Mouse (Mus musculus) mesoderm, embryonic 11.5 days (tissue): ENCODE data around the gene Fbxo48.

Experiments used
- DNase-seq: peaks from one replicate; pipeline ENCODE4 v3.0.0-alpha.2; 2012; ENCODE audit warnings: low read depth, low spot score

The Fbxo48 gene

DNA sequence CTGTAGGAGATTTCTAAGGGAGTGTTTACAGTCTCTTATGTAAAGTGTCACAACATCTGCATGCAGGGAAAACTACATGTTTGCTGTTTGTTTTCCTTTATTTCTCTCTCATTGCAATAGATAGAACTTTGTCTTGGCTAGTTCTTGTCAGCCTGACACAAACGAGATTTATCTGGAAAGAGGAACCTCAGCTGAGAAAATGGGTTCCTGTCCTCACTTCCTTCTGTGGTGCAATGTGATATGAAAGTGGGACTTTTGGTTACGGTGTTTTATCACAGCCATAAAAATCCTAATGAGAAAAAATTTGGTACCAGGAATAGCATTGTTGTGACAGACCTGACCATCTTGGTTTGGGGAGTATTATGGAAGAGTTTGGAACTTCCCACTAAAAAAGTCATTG lies 18.5 kb downstream of the Fbxo48 start:
- no peak for DNase-seq

DNA sequence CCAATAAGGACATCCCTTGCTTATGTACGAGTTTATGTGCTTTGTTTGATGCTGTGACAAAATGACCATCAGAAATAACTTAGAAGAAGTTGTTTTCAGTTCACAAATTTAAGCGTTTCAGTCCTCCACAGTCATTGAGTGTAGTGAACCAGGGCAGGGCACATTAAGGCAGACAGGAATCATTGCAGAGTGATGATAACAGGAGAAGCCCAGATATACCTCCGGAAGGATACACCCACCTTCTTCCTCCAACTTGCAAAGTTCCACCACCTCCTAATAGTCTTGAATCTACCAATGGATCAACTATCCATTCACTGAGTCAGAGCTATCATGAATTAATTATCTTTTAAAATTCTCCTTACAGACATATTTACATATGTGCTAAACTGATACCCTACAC lies 20.9 kb downstream of the Fbxo48 start:
- no peak for DNase-seq

DNA sequence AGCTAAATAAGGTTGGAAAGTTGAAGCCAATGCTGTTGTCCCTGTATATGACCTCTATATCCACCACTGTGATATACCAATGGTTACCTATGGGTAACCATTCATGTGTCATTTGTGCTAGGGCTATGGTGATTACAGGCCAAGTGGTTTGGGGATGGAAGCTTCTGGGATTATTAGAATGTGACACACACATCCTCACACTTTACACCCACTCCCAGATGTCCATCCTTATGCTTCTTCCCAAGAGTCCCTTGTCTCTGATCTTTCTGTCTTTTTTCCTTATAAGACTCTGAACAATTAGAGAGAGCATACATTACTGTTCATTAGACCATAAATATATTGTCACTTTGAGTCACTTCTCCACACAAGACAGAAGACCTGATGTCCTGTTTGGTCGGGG lies 21.9 kb downstream of the Fbxo48 start:
- no peak for DNase-seq

DNA sequence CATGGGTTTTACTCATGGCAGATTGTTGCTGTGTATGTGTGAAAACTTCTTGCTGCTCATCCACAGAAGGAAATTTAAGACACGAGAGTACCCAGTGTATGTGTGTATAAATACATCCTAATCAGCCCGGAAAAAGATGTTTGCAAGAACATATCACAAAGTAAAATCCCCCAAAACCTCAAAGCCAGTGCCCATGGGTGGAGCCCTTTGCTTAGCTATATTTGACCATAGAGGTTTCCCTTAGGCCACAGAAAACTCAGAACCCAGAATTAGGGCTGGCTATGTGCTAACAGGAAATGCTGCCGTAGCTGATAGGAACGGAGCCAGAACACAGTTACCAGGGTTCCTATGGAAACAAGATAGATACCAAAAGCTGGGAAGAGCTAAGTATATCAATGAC lies 25.8 kb downstream of the Fbxo48 start:
- DNase-seq: no peak

DNA sequence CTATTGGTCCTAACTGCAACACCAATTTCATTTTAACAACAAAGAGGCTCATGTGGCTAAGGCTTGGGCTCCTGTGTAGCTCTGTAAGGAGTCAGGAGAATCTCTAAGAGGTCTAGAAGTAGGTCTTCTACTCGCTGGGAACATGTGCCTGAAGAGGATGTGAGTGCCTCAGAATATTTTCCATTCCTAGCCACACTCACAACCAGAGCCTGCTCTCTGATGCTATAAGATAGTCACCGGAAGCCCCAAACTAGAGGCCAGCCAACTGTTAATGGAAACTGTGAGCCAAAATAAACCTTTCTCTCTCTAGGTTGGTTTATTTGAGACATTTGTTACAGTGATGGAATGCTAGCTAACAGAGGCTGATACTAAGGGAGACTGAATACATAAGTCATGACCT lies 26.4 kb downstream of the Fbxo48 start:
- DNase-seq: no peak

DNA sequence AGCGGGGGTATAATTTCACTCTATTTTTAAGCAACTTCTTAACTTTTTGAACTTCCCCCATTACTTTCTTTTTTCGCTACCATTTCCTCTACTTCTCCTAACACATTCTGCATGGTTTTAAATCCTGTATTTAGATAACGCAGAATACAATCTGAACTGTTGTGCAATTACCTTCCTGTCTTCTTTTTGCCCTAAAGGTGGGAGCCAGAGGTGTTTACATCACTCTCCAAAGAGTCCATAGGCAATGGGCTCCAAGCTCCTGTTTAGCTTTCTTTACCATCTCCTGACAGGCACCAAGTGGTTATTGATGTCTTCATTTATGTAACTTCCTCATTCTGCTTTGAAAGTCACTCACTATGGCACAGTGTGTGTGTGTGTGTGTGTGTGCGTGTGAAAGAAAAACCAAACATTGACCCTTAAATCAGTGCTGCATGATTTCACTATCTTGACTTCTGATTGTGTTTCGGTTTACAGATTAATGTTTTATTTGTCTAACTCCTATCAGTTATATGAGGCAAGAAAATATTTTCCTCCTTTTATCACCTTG lies 27.1 kb downstream of the Fbxo48 start:
- no peak for DNase-seq

DNA sequence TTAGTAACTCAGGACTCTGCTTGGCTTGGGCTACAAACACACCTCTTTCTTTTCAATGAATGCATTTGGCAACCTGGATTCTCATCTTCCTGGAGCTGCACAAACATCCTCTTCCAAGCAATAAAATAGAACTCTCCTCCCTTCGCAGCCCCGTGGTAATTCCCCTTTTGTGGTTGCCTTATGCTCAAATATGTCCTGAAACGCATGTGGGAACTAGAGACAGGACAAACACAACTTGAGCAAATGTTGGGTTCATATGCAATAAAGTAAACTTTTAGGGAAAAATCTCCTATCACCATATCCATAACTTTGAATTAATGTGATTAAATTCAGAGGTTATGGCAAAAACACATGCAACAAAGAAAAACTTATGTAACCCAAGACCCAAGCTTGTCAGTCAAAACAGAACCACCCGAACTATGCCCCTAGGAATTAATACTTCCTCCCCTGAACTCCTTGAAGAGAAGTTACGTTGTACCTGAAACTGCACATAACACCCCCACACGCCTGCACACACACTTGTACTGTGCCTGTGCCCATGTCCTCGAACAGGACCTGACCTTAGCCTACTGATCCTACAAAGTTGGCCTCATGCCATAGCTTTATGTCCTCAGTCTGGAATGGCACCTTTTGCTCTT lies 35.5 kb downstream of the Fbxo48 start:
- no peak for DNase-seq

DNA sequence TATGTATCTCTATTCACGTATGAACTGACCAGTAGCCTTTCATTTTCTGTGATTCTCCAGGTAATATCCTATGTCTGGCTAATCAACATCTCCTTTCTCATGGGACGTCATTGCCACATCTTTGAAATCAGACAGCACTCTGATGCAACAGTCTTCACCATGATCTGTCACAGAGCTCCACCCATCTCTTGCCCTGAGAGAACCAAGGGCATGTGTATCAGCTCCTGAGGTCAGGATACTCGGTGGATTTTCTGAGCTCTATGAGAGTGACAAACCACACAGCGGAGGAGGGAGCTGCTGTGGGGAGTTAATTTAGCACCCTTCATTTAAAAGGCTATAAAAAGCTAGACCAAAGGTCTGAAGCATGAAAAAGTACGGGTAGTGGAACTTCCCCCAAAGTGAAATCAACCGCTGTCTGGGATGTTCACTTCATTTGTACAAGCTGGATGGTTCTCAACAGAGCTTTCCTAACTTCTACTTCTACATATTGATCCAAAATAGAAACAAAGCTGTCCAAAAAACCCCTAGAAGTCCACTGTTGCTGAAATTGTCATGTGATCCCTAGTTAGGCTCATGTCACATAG lies 36.7 kb downstream of the Fbxo48 start:
- no peak for DNase-seq

DNA sequence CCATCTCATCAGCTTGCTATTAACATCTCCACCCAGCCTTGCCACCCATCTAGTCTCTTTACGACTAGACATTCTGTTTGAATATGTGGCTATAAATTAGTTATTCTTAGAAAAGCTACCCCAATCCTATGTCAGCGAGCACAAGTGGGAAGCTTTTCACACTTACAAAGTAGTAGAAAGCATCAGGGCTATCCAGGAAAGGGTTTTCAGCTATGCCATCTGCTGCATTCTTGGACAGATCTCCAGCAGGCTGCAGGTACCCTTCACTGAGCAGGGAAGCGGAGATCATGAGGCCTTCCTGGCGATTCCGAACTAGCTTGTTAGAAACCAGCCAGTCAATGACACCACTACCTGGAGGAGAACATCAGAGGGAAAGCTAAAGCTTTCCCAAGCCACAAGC lies 38.7 kb downstream of the Fbxo48 start:
- no peak for DNase-seq

DNA sequence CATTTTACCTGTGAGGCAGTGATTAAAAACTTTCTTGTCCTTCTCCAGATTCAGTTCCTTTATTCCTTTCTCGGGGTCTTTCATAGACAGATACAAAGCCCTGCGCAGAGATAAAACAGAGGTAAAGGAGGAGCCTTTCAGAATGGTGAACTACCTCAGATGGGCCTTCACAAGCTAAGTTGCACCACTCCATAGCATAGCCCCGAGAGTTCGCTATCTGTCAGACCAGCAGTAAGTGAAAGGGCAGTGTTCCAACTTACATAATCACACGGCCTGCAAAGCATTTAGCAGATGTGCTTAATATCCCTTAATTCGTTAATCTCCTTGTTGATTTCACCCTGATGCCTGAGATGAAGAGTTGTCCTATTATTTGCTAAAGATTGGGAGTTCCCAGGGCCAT lies 41.7 kb downstream of the Fbxo48 start:
- no peak for DNase-seq

DNA sequence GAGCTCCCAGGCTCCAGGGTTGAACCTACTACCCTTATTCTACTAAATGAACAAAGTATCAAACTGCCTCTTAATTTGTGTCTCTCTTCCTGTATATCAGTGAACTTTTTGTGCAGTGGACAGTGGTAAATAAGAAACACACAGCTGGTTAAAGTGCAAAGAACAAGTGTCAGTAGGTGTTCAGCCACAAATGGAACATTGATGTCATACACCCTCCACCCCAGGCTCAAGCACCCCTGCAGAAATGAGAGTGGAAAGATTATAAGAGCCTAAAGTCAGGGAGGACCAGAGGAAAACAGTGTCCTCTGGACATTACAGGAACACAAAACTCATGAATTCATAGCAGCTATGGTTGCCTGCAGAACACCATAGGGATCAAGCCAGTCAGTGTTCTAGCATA lies 45.6 kb downstream of the Fbxo48 start:
- DNase-seq: no peak

DNA sequence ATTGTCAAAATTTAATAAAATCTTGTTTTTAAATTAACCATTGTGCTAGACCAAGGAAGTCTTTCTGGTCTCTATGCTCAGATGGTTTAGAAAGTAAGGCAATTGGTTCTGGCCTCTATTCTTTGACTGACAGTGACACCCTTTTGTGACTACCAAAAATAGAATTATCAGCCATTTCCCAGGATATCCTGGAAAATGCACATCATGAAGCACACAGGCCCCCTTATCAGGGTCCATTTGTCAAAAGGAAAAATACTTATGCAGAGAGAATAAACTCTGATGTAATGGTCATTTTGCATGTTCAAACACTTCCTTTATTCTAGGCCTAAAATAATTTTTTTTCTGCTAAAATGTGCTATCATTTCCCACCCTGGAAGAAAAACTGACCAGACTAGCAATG lies 46.3 kb downstream of the Fbxo48 start:
- no peak for DNase-seq

DNA sequence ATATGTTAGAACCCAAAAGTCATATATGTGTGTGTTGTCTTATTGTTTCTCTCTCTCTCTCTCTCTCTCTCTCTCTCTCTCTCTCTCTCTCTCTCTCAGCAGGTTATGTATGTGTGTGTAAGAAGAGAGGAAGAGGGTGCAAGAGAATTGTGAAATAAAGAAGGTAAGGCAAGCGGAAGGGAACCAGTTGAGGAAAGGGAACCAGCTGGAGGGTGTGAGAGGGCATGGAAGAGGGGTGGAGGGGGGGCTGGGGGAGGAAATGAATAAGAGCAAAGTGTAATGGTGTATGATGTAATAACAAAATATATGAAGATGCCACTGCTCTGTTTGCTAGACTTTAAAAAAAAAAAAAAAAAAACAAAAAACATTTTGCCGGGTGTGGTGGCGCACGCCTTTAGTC lies 48.2 kb downstream of the Fbxo48 start:
- no peak for DNase-seq

DNA sequence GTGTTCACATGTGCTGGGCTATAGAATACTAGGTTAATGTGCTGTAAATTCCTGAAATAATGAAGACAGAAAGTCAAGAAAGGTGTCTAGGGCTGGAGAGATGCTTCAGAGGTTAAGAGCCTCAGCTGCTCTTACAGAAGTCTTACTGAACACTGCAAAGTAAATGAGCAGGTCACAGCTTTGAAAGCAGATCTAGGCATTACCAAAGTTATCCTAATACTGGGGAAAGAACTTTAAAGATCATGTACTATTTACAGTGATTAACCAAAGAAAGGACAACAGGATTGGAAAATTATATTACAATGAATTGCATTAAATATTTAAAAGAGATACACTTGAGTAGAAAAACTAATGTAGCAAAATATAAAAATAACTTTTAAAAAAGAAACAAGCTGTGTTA lies 48.8 kb downstream of the Fbxo48 start:
- DNase-seq: no peak

DNA sequence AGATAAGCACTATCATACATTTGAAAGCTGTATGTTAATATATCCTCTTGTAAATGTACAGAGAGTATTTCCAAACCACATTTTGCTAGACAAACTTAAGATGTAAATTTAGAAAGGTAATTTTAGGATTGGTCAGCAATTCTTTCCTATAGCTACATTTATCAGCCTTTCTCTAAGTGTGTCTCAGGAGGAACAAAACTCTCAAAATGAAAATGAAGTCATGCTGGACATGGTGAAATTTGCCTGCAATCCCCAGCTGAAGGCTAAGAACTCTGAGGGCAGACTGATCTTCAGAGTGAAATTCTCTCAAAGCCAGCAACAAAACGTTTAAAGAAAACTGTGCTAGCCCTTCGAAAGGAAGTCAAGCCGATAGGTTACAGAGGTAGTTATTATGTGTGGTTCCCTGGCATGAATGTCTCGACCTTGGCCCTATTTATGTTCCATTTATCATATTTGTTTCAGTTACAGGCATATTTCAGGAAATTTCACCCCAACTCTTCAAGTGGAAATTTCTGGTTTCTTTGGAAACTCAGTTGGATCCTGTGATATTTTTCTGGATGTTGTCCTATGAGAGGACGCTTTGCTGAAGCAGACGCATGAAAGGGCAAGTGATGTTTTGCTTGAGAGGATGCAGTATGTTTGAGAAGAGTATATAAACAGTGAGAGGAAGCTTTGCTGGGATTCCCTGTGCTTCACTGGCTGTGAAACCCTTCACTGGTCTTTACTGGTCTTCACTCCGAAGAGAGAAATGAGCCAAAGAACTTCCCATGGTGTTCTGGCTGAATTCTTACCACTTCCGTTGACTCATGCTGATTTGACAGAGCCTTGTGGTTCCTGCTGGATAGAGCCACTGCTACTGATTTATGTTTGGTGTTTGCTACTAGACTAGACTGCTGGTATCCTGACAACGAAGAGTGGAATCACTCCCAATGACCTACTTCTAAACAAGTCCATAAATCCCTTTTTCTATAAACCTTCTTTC lies 49.5 kb downstream of the Fbxo48 start:
- DNase-seq: no peak

DNA sequence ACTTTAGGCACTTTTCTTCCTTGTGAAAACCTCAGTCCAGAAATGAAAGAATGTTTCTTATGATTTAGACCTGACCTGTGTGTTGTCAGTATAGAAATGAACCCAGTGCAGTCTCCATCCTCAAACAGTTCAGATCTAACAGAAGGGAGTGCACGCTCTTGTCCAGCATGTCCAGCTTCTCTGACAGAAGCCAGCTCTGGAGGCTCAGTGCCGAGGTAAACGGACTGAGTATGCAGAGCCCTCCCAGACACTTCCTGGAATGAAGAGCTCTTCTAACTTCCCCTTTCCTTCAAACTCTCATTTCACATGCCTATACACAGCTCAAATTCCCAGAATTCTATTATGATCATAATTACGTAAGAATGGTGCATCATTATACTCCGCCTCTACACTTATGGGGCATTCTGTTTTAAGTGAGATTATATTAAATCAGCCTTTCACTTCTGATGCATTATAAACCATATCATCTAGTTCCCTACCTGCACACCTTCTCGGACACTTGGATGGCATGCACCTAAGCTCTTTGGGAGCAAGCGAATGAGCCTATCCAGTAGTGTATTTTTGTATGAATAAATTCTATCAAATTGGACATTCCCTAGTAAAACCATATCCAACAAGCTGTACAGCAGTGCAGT lies 51.7 kb downstream of the Fbxo48 start:
- DNase-seq: no peak

DNA sequence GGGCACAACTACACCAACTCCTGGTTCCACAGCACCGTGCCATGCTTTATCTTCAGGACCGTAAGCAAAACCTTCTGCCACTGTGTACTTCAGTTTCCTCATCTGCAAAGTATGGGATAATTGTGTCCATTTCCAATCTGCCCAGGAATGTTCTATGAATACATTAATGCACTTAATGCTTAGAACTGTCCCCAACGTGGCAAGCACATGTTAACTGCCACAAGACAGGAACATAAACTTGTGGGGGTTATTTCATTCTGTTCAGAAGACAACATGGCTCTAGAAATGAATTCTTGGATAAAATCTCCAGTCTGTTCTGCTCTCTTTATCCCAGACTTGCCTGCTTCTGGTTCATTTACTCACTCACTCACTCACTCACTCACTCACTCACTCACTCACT lies 52.6 kb downstream of the Fbxo48 start:
- DNase-seq: no peak
